Mouse (Mus musculus) spleen, embryonic (tissue): Measurements from ENCODE around the gene Usp19.

Source experiments
- CTCF ChIA-PET: fragments of 350-600 bp; sonication (Branson Sonifier 250); formaldehyde crosslinking; loops from one replicate; lab custom pipeline; 2022; lab: Charles Lee

The Usp19 gene

GRCm38 (mm10) chr9:108494146-108494825 lies 3.9 kb downstream of the Usp19 start:
- CTCF ChIA-PET: no interaction called here

GRCm38 (mm10) chr9:108494905-108495304 lies 4.5 kb downstream of the Usp19 start:
- CTCF ChIA-PET: no interaction called here

GRCm38 (mm10) chr9:108499231-108499630 lies 8.8 kb downstream of the Usp19 start:
- CTCF ChIA-PET: no interaction called here

GRCm38 (mm10) chr9:108499943-108500342 lies 9.5 kb downstream of the Usp19 start:
- CTCF ChIA-PET: no interaction called here

GRCm38 (mm10) chr9:108506901-108507300 lies 16.5 kb downstream of the Usp19 start:
- CTCF ChIA-PET: no interaction called here

GRCm38 (mm10) chr9:108507619-108508434 lies 17.4 kb downstream of the Usp19 start, which contains the start of gene Qars:
Gene Qars, plus strand, starts transcription at chr9:108507706.
- CTCF ChIA-PET: interaction anchor here (1.3 kb wide), 1 partner anchor 18 kb away, joined by 4 read pairs; the partner anchor contains the start of gene Usp19

GRCm38 (mm10) chr9:108508776-108509175 lies 18.4 kb downstream of the Usp19 start:
- CTCF ChIA-PET: interaction anchor here (0.5 to 1.3 kb wide), 2 partner anchors 19 to 51 kb away, joined by 4 to 9 read pairs; partner anchors contain the start of genes Impdh2 and Usp19

GRCm38 (mm10) chr9:108516380-108517251 lies 26.2 kb downstream of the Usp19 start, which contains the start of gene Qrich1:
Gene Qrich1, plus strand, starts transcription at chr9:108516806.
- CTCF ChIA-PET: no interaction called here

- CTCF ChIA-PET: interaction anchor here (0.5 to 0.7 kb wide), 3 partner anchors 25 to 71 kb away, joined by 4 to 14 read pairs (median 5); no protein-coding TSS in a partner anchor
Observed at GRCm38 (mm10) chr9:108517253-108517930, 27.0 kb downstream of the Usp19 start.

- CTCF ChIA-PET: interaction anchor here (0.5 to 0.7 kb wide), 3 partner anchors 26 to 71 kb away, joined by 4 to 14 read pairs (median 5); no protein-coding TSS in a partner anchor
Observed at GRCm38 (mm10) chr9:108517931-108518332, 27.5 kb downstream of the Usp19 start.

- CTCF ChIA-PET: no interaction called here
Observed at GRCm38 (mm10) chr9:108521604-108522003, 31.2 kb downstream of the Usp19 start.

- CTCF ChIA-PET: no interaction called here
Observed at GRCm38 (mm10) chr9:108523341-108523740, 32.9 kb downstream of the Usp19 start.

- CTCF ChIA-PET: interaction anchor here (0.7 kb wide), 1 partner anchor 44 kb away, joined by 3 read pairs; the partner anchor contains the start of gene Dalrd3
Observed at GRCm38 (mm10) chr9:108525400-108525799, 35.0 kb downstream of the Usp19 start.

GRCm38 (mm10) chr9:108530954-108531353 lies 40.6 kb downstream of the Usp19 start:
- CTCF ChIA-PET: interaction anchor here (0.8 kb wide), 1 partner anchor 37 kb away, joined by 3 read pairs; the partner anchor contains the start of gene Ndufaf3

- CTCF ChIA-PET: no interaction called here
Observed at GRCm38 (mm10) chr9:108531496-108531895, 41.1 kb downstream of the Usp19 start.

- CTCF ChIA-PET: interaction anchor here (0.7 kb wide), 1 partner anchor 344 kb away, joined by 3 read pairs; no protein-coding TSS in a partner anchor
Observed at GRCm38 (mm10) chr9:108540846-108541245, 50.4 kb downstream of the Usp19 start.

- CTCF ChIA-PET: no interaction called here
Observed at GRCm38 (mm10) chr9:108545986-108546385, 55.6 kb downstream of the Usp19 start.

- CTCF ChIA-PET: no interaction called here
Observed at GRCm38 (mm10) chr9:108546875-108547274, 56.5 kb downstream of the Usp19 start.
